Mouse (Mus musculus): ENCODE results near the gene Idua. TPM values are rescaled to one million over a fixed set of nuclear protein-coding genes. Genes with fewer than 3 reads are reported as not detected.

Idua gene
- polyA plus RNA-seq, 1 experiment from 2014 or later = 7.9 TPM

- peak overlapping the region; percentile 76 for H3K9ac ChIP-seq
- H3K27me3 ChIP-seq = peaks cover 11% of the 10 kb centered on the region; the same call in 1 of the 2 replicates
- no peaks in the 10 kb centered on the region for H3K36me3 ChIP-seq (ENCODE audit: poor library complexity, severe bottlenecking)
- H3K4me1 ChIP-seq = peaks cover 46% of the 10 kb centered on the region
- ATAC-seq = peak; percentile 64
- WGBS = under 1% methylated on average over 86 of the region's 99 CpGs
- no peak overlapping the region for H3K27ac ChIP-seq
- H3K4me2 ChIP-seq = peak overlapping the region; percentile 89
- no peaks in the 10 kb centered on the region for H3K9me3 ChIP-seq (replicated peaks)
- H3K4me3 ChIP-seq = peak overlapping the region; percentile 81
Measured at GRCm38 (mm10) chr5:108694352-108695261, 34.5 kb downstream of the Idua start.

GRCm38 (mm10) chr5:108695861-108696260, 35.7 kb downstream of the Idua start:
- Histone ChIP-seq H3K36me3 (ENCODE audit: poor library complexity, severe bottlenecking) (no peaks in the 10 kb centered on the region), H3K4me3 (no peak overlapping the region), H3K4me2 (peak overlapping the region; percentile 89), H3K4me1 (peaks cover 54% of the 10 kb centered on the region), H3K9me3 (replicated peaks) (no peaks in the 10 kb centered on the region), H3K27me3 (peaks cover 11% of the 10 kb centered on the region; the same call in 1 of the 2 replicates), H3K27ac (no peak overlapping the region), H3K9ac (no peak overlapping the region)
- ATAC-seq = no peak
- WGBS = 94% methylated on average over 11 of the region's 12 CpGs

GRCm38 (mm10) chr5:108696542-108696941, 36.4 kb downstream of the Idua start:
- no peak for ATAC-seq
- H3K9ac ChIP-seq = peak overlapping the region; percentile 48; the same call in 1 of the 2 replicates
- no peaks in the 10 kb centered on the region for H3K9me3 ChIP-seq (replicated peaks)
- WGBS = 79% methylated on average over 3 of the region's 3 CpGs
- H3K4me3 ChIP-seq = no peak overlapping the region
- H3K27me3 ChIP-seq = peaks cover 11% of the 10 kb centered on the region; the same call in 1 of the 2 replicates
- peak overlapping the region; percentile 23; the same call in 1 of the 2 replicates for H3K4me2 ChIP-seq
- no peaks in the 10 kb centered on the region for H3K36me3 ChIP-seq (ENCODE audit: poor library complexity, severe bottlenecking)
- H3K4me1 ChIP-seq = peaks cover 54% of the 10 kb centered on the region
- no peak overlapping the region for H3K27ac ChIP-seq

- Histone ChIP-seq H3K4me2 (peak overlapping the region; percentile 23), H3K4me3 (no peak overlapping the region), H3K27ac (peak overlapping the region; percentile 40; the same call in 1 of the 2 replicates), H3K9me3 (replicated peaks) (no peaks in the 10 kb centered on the region), H3K36me3 (ENCODE audit: poor library complexity, severe bottlenecking) (no peaks in the 10 kb centered on the region), H3K9ac (peak overlapping the region; percentile 48; the same call in 1 of the 2 replicates), H3K4me1 (peaks cover 50% of the 10 kb centered on the region), H3K27me3 (peaks cover 11% of the 10 kb centered on the region; the same call in 1 of the 2 replicates)
- WGBS = 2% methylated on average over 4 of the region's 4 CpGs
- no peak for ATAC-seq
Measured at GRCm38 (mm10) chr5:108697341-108697753, 37.2 kb downstream of the Idua start.

- Histone ChIP-seq H3K4me2 (no peak overlapping the region), H3K27me3 (no peaks in the 10 kb centered on the region), H3K4me3 (no peak overlapping the region), H3K4me1 (peaks cover 35% of the 10 kb centered on the region), H3K27ac (no peak overlapping the region), H3K36me3 (ENCODE audit: poor library complexity, severe bottlenecking) (peaks cover 16% of the 10 kb centered on the region), H3K9ac (no peak overlapping the region), H3K9me3 (replicated peaks) (no peaks in the 10 kb centered on the region)
- 83% methylated on average over 3 of the region's 3 CpGs for WGBS
- no peak for ATAC-seq
Measured at GRCm38 (mm10) chr5:108700346-108700745, 40.2 kb downstream of the Idua start.

- no peak for ATAC-seq
- H3K27ac ChIP-seq = no peak overlapping the region
- WGBS = 74% methylated on average over 10 of the region's 10 CpGs
Measured at GRCm38 (mm10) chr5:108701341-108702021, 41.4 kb downstream of the Idua start.

GRCm38 (mm10) chr5:108703754-108704626, 43.9 kb downstream of the Idua start:
- Histone ChIP-seq H3K36me3 (ENCODE audit: poor library complexity, severe bottlenecking) (peaks cover 41% of the 10 kb centered on the region), H3K4me1 (0 out of 2 replicates have a peak, but pooled peaks cover 8% of the 10 kb centered on the region), H3K27ac (no peak overlapping the region), H3K4me2 (no peak overlapping the region), H3K9me3 (replicated peaks) (no peaks in the 10 kb centered on the region), H3K9ac (no peak overlapping the region), H3K4me3 (no peak overlapping the region), H3K27me3 (no peaks in the 10 kb centered on the region)
- WGBS = 88% methylated on average over 12 of the region's 12 CpGs
- no peak for ATAC-seq

More at GRCm38 (mm10) chr5:108701341-108702021, 41.4 kb downstream of the Idua start:
- Histone ChIP-seq H3K9me3 (replicated peaks) (no peaks in the 10 kb centered on the region), H3K36me3 (ENCODE audit: poor library complexity, severe bottlenecking) (peaks cover 28% of the 10 kb centered on the region), H3K4me2 (no peak overlapping the region), H3K9ac (no peak overlapping the region), H3K27me3 (no peaks in the 10 kb centered on the region), H3K4me1 (peaks cover 24% of the 10 kb centered on the region), H3K4me3 (no peak overlapping the region)

GRCm38 (mm10) chr5:108707758-108708157, 47.6 kb downstream of the Idua start:
- ATAC-seq = no peak
- Histone ChIP-seq H3K9ac (no peak overlapping the region), H3K36me3 (ENCODE audit: poor library complexity, severe bottlenecking) (peaks cover 41% of the 10 kb centered on the region), H3K4me3 (no peak overlapping the region), H3K9me3 (replicated peaks) (no peaks in the 10 kb centered on the region), H3K4me1 (no peaks in the 10 kb centered on the region), H3K27ac (no peak overlapping the region), H3K4me2 (no peak overlapping the region), H3K27me3 (no peaks in the 10 kb centered on the region)
- 94% methylated on average over 2 of the region's 2 CpGs for WGBS

- 100% methylated on average over 1 of the region's 1 CpGs for WGBS
- Histone ChIP-seq H3K4me1 (no peaks in the 10 kb centered on the region), H3K9me3 (replicated peaks) (no peaks in the 10 kb centered on the region), H3K4me3 (no peak overlapping the region), H3K4me2 (no peak overlapping the region), H3K27me3 (no peaks in the 10 kb centered on the region), H3K27ac (no peak overlapping the region), H3K9ac (no peak overlapping the region), H3K36me3 (ENCODE audit: poor library complexity, severe bottlenecking) (peaks cover 36% of the 10 kb centered on the region)
- ATAC-seq = no peak
Measured at GRCm38 (mm10) chr5:108708419-108708818, 48.3 kb downstream of the Idua start.

GRCm38 (mm10) chr5:108708981-108709731, 49.0 kb downstream of the Idua start:
- Histone ChIP-seq H3K27ac (no peak overlapping the region), H3K36me3 (ENCODE audit: poor library complexity, severe bottlenecking) (peaks cover 35% of the 10 kb centered on the region), H3K4me1 (no peaks in the 10 kb centered on the region), H3K4me3 (no peak overlapping the region), H3K27me3 (no peaks in the 10 kb centered on the region), H3K9ac (no peak overlapping the region), H3K9me3 (replicated peaks) (no peaks in the 10 kb centered on the region), H3K4me2 (no peak overlapping the region)
- ATAC-seq = no peak
- 70% methylated on average over 6 of the region's 6 CpGs for WGBS

GRCm38 (mm10) chr5:108711968-108712367, 51.8 kb downstream of the Idua start:
- Histone ChIP-seq H3K9ac (no peak overlapping the region), H3K27me3 (no peaks in the 10 kb centered on the region), H3K9me3 (replicated peaks) (no peaks in the 10 kb centered on the region), H3K4me2 (no peak overlapping the region), H3K36me3 (ENCODE audit: poor library complexity, severe bottlenecking) (peaks cover 10% of the 10 kb centered on the region; the same call in 1 of the 2 replicates), H3K27ac (no peak overlapping the region), H3K4me1 (no peaks in the 10 kb centered on the region), H3K4me3 (no peak overlapping the region)
- ATAC-seq = no peak
- WGBS = 92% methylated on average over 6 of the region's 6 CpGs
